Mouse (Mus musculus) thymus, adult 2 months (tissue): ENCODE data around the gene Spon1.

Source experiments
- CTCF ChIP-seq: fragments of 200-500 bp; IDR thresholded peaks from 2 replicates; pipeline ENCODE4 v1.5.1; 2012; ENCODE audit warnings: mild to moderate bottlenecking, control low read depth, low read length, moderate library complexity, borderline replicate concordance; ENCODE audit not compliant: control insufficient read depth, poor library complexity, insufficient read depth; ENCODE audit errors: extremely low read depth
- POLR2A ChIP-seq: fragments of 200-500 bp; IDR thresholded peaks from 2 replicates; pipeline ENCODE4 v1.6.1; 2012; ENCODE audit warnings: mild to moderate bottlenecking, low read length, control low read depth, moderate library complexity; ENCODE audit not compliant: control insufficient read depth, poor library complexity, insufficient read depth; ENCODE audit errors: extremely low read depth

GRCm38 (mm10) chr7:114068956-114069533 is 303.2 kb downstream of the Spon1 start:
- no peak for TF ChIP-seq POLR2A
- no peak for TF ChIP-seq CTCF
